Mouse (Mus musculus): ENCODE measurements around the gene F11r. TPM values are rescaled to one million over a fixed set of nuclear protein-coding genes. Genes with fewer than 3 reads are reported as not detected.

Gene F11r
- polyA plus RNA-seq, 1 experiment from 2014 or later, result 78.6 TPM

GRCm38 (mm10) chr1:171477758-171478545, 40.6 kb downstream of the F11r start:
- H3K4me3 ChIP-seq, result peak overlapping the region; percentile 48; the same call in 1 of the 2 replicates
- 59% methylated on average over 27 of the region's 27 CpGs for whole genome bisulfite sequencing
- H3K36me3 ChIP-seq, result no peaks in the 10 kb centered on the region
- H3K27ac ChIP-seq, result peak overlapping the region; percentile 64; the same call in 1 of the 2 replicates
- no peak for DNase-seq (ENCODE audit: low spot score)
- peaks cover 3% of the 10 kb centered on the region; the same call in 1 of the 2 replicates for H3K9me3 ChIP-seq
- no peaks in the 10 kb centered on the region for H3K27me3 ChIP-seq (ENCODE audit: insufficient read depth, poor library complexity, severe bottlenecking)
- H3K4me1 ChIP-seq, result 0 out of 2 replicates have a peak, but pooled peaks cover 4% of the 10 kb centered on the region

- no peak for DNase-seq (ENCODE audit: low spot score)
- Histone ChIP-seq H3K9me3 (peaks cover 7% of the 10 kb centered on the region; the same call in 1 of the 2 replicates), H3K4me3 (no peak overlapping the region), H3K36me3 (no peaks in the 10 kb centered on the region), H3K27me3 (ENCODE audit: insufficient read depth, poor library complexity, severe bottlenecking) (no peaks in the 10 kb centered on the region), H3K4me1 (0 out of 2 replicates have a peak, but pooled peaks cover 4% of the 10 kb centered on the region), H3K27ac (no peak overlapping the region)
- WGBS, result 52% methylated on average over 2 of the region's 2 CpGs
These were observed 41.6 kb downstream of the F11r start for GRCm38 (mm10) chr1:171478968-171479367.

- Histone ChIP-seq H3K27ac (no peak overlapping the region), H3K27me3 (ENCODE audit: insufficient read depth, poor library complexity, severe bottlenecking) (no peaks in the 10 kb centered on the region), H3K4me3 (no peak overlapping the region), H3K9me3 (peaks cover 10% of the 10 kb centered on the region), H3K36me3 (no peaks in the 10 kb centered on the region), H3K4me1 (no peaks in the 10 kb centered on the region)
- 88% methylated on average over 13 of the region's 13 CpGs for WGBS
- DNase-seq (ENCODE audit: low spot score), result no peak
These were observed 56.9 kb downstream of the F11r start for GRCm38 (mm10) chr1:171494241-171494640.

- no peaks in the 10 kb centered on the region for H3K36me3 ChIP-seq
- H3K9me3 ChIP-seq, result peaks cover 4% of the 10 kb centered on the region; the same call in 1 of the 2 replicates
- no peak for DNase-seq (ENCODE audit: low spot score)
- no peak overlapping the region for H3K27ac ChIP-seq
- WGBS, result 81% methylated on average over 6 of the region's 6 CpGs
- H3K27me3 ChIP-seq (ENCODE audit: insufficient read depth, poor library complexity, severe bottlenecking), result no peaks in the 10 kb centered on the region
- no peaks in the 10 kb centered on the region for H3K4me1 ChIP-seq
- no peak overlapping the region for H3K4me3 ChIP-seq
These were observed 58.0 kb downstream of the F11r start for GRCm38 (mm10) chr1:171495371-171495770.

- Histone ChIP-seq H3K27ac (no peak overlapping the region), H3K27me3 (ENCODE audit: insufficient read depth, poor library complexity, severe bottlenecking) (no peaks in the 10 kb centered on the region), H3K36me3 (no peaks in the 10 kb centered on the region), H3K4me3 (no peak overlapping the region), H3K9me3 (no peaks in the 10 kb centered on the region), H3K4me1 (peaks cover 3% of the 10 kb centered on the region)
- DNase-seq (ENCODE audit: low spot score), result no peak
- 75% methylated on average over 5 of the region's 5 CpGs for WGBS
These were observed 62.5 kb downstream of the F11r start for GRCm38 (mm10) chr1:171499856-171500255.

- WGBS, result 58% methylated on average over 6 of the region's 6 CpGs
- peak overlapping the region; percentile 78; the same call in 1 of the 2 replicates for H3K27ac ChIP-seq
These were observed 63.8 kb downstream of the F11r start for GRCm38 (mm10) chr1:171501016-171501610.

GRCm38 (mm10) chr1:171501636-171502080, 64.3 kb downstream of the F11r start:
- WGBS, result 5% methylated on average over 5 of the region's 5 CpGs
- Histone ChIP-seq H3K4me1 (peaks cover 3% of the 10 kb centered on the region), H3K36me3 (no peaks in the 10 kb centered on the region), H3K9me3 (no peaks in the 10 kb centered on the region), H3K4me3 (peak overlapping the region; percentile 45), H3K27ac (peak overlapping the region; percentile 78), H3K27me3 (ENCODE audit: insufficient read depth, poor library complexity, severe bottlenecking) (no peaks in the 10 kb centered on the region)
- DNase-seq (ENCODE audit: low spot score), result peak; percentile 83

More at GRCm38 (mm10) chr1:171501016-171501610, 63.8 kb downstream of the F11r start:
- H3K9me3 ChIP-seq, result no peaks in the 10 kb centered on the region
- H3K4me3 ChIP-seq, result peak overlapping the region; percentile 45; the same call in 1 of the 2 replicates
- H3K36me3 ChIP-seq, result no peaks in the 10 kb centered on the region
- no peak for DNase-seq (ENCODE audit: low spot score)
- H3K27me3 ChIP-seq (ENCODE audit: insufficient read depth, poor library complexity, severe bottlenecking), result no peaks in the 10 kb centered on the region
- H3K4me1 ChIP-seq, result peaks cover 3% of the 10 kb centered on the region

GRCm38 (mm10) chr1:171502388-171503249, 65.3 kb downstream of the F11r start:
- no peaks in the 10 kb centered on the region for H3K9me3 ChIP-seq
- peaks cover 3% of the 10 kb centered on the region for H3K4me1 ChIP-seq

GRCm38 (mm10) chr1:171503250-171503591, 65.9 kb downstream of the F11r start, which contains the start of gene Alyref2:
Alyref2 (plus strand) TSS chr1:171503478.
- H3K4me3 ChIP-seq, result peak within 1 kb of the TSS; percentile 72
- H3K9me3 ChIP-seq, result no peaks in the 10 kb centered on the region
- no peaks in the 10 kb centered on the region for H3K36me3 ChIP-seq
- H3K27ac ChIP-seq, result peak within 1 kb of the TSS; percentile 94
- peak; percentile 97 for DNase-seq (ENCODE audit: low spot score)
- no peaks in the 10 kb centered on the region for H3K27me3 ChIP-seq (ENCODE audit: insufficient read depth, poor library complexity, severe bottlenecking)
- under 1% methylated on average over 19 of the region's 19 CpGs for WGBS
- H3K4me1 ChIP-seq, result peaks cover 3% of the 10 kb centered on the region

More at GRCm38 (mm10) chr1:171502388-171503249, 65.3 kb downstream of the F11r start:
- DNase-seq (ENCODE audit: low spot score), result peak; percentile 84
- H3K27me3 ChIP-seq (ENCODE audit: insufficient read depth, poor library complexity, severe bottlenecking), result no peaks in the 10 kb centered on the region
- under 1% methylated on average over 14 of the region's 14 CpGs for WGBS
- H3K36me3 ChIP-seq, result no peaks in the 10 kb centered on the region
- H3K4me3 ChIP-seq, result peak overlapping the region; percentile 72
- peak overlapping the region; percentile 94 for H3K27ac ChIP-seq

GRCm38 (mm10) chr1:171503592-171504291, 66.4 kb downstream of the F11r start:
- H3K9me3 ChIP-seq, result no peaks in the 10 kb centered on the region
- peaks cover 3% of the 10 kb centered on the region for H3K4me1 ChIP-seq
- under 1% methylated on average over 53 of the region's 53 CpGs for WGBS
- no peaks in the 10 kb centered on the region for H3K27me3 ChIP-seq (ENCODE audit: insufficient read depth, poor library complexity, severe bottlenecking)
- DNase-seq (ENCODE audit: low spot score), result peak; percentile 87
- H3K4me3 ChIP-seq, result peak overlapping the region; percentile 72
- H3K27ac ChIP-seq, result peak overlapping the region; percentile 94
- no peaks in the 10 kb centered on the region for H3K36me3 ChIP-seq

GRCm38 (mm10) chr1:171504586-171504985, 67.3 kb downstream of the F11r start:
- no peak overlapping the region for H3K27ac ChIP-seq
- H3K4me3 ChIP-seq, result peak overlapping the region; percentile 72
- WGBS, result 68% methylated on average over 4 of the region's 4 CpGs
- no peak for DNase-seq (ENCODE audit: low spot score)
- H3K27me3 ChIP-seq (ENCODE audit: insufficient read depth, poor library complexity, severe bottlenecking), result no peaks in the 10 kb centered on the region
- H3K36me3 ChIP-seq, result no peaks in the 10 kb centered on the region
- H3K4me1 ChIP-seq, result peaks cover 3% of the 10 kb centered on the region
- H3K9me3 ChIP-seq, result no peaks in the 10 kb centered on the region

GRCm38 (mm10) chr1:171513234-171513633, 75.9 kb downstream of the F11r start:
- H3K4me3 ChIP-seq, result no peak overlapping the region
- no peaks in the 10 kb centered on the region for H3K9me3 ChIP-seq
- H3K4me1 ChIP-seq, result no peaks in the 10 kb centered on the region
- no peaks in the 10 kb centered on the region for H3K36me3 ChIP-seq
- no peaks in the 10 kb centered on the region for H3K27me3 ChIP-seq (ENCODE audit: insufficient read depth, poor library complexity, severe bottlenecking)
- no peak for DNase-seq (ENCODE audit: low spot score)
- WGBS, result 83% methylated on average over 2 of the region's 2 CpGs
- no peak overlapping the region for H3K27ac ChIP-seq

All from heart, embryonic 10.5 days (tissue).